Mouse (Mus musculus) liver, embryonic 16.5 days (tissue): ENCODE results near the gene Wbp1l. TPM values are rescaled to one million over a fixed set of nuclear protein-coding genes. Genes with fewer than 3 reads are reported as not detected.
A peak's percentile ranks its signal among the peaks of the same experiment; 100 is the strongest.

ENCODE experiments used
- ATAC-seq: fragments of 200-750 bp; cut with Nextera tagmentation; 2 replicates; pipeline ENCODE4 v1.8.0; 2017; ENCODE audit warnings: low read depth, mild to moderate bottlenecking, moderate number of reproducible peaks, moderate library complexity
- H3K27ac ChIP-seq: fragments of 300-500 bp; sonication (generic); 2 replicates; pipeline ENCODE4 v1.5.1; 2014; ENCODE audit warnings: mild to moderate bottlenecking, low read length
- H3K27me3 ChIP-seq: fragments of 300-500 bp; sonication (generic); 2 replicates; pipeline ENCODE4 v1.6.1; 2014; ENCODE audit warnings: low read depth, low read length, mixed read lengths; ENCODE audit not compliant: control insufficient read depth, insufficient read depth
- H3K36me3 ChIP-seq: fragments of 300-500 bp; sonication (generic); 2 replicates; pipeline ENCODE4 v1.6.1; 2014; ENCODE audit warnings: mild to moderate bottlenecking; ENCODE audit not compliant: control insufficient read depth, insufficient read depth
- H3K4me1 ChIP-seq: fragments of 300-500 bp; sonication (generic); 2 replicates; pipeline ENCODE4 v1.6.1; 2014; ENCODE audit warnings: low read depth, low read length, mixed read lengths; ENCODE audit not compliant: control insufficient read depth
- H3K4me2 ChIP-seq: fragments of 300-500 bp; sonication (generic); 2 replicates; pipeline ENCODE4 v1.6.1; 2014; ENCODE audit warnings: low read depth, low read length, mixed read lengths
- H3K4me3 ChIP-seq: fragments of 300-500 bp; sonication (generic); 2 replicates; pipeline ENCODE4 v1.5.1; 2014; ENCODE audit warnings: low read depth, mild to moderate bottlenecking, low read length
- H3K9ac ChIP-seq: fragments of 300-500 bp; sonication (generic); 2 replicates; pipeline ENCODE4 v1.6.1; 2014; ENCODE audit warnings: low read depth, low read length
- H3K9me3 ChIP-seq: fragments of 300-500 bp; sonication (generic); replicated peaks from 2 replicates; pipeline ENCODE4 v1.6.1; 2016; ENCODE audit warnings: low read length; ENCODE audit not compliant: control insufficient read depth
- WGBS: fragments of 180-500 bp; shearing (Covaris S2); extraction: QIAGEN DNeasy Blood & Tissue Kit; methylation state at CpG from one replicate; pipeline ENCODE4 v1.1.7; 2014; ENCODE audit not compliant: insufficient replicate concordance; 5-methylcytosine and 5-hydroxymethylcytosine counted together
- polyA plus RNA-seq: library from polyadenylated mRNA; unstranded; fragments of >200 nt; fragmentation: Nextera tagmentation; extraction: Ambion mirVana; gene quantifications from 2 replicates; pipeline ENCODE4 v1.2.1, GENCODE M21; 2015

Gene Wbp1l
- polyA plus RNA-seq, 1 experiment from 2014 or later, result 31.5 TPM

- peak overlapping the region; percentile 30; the same call in 1 of the 2 replicates for H3K4me2 ChIP-seq
- H3K9me3 ChIP-seq, result no peaks in the 10 kb centered on the region
- WGBS, result 49% methylated on average over 12 of the region's 12 CpGs
- H3K4me3 ChIP-seq, result no peak overlapping the region
- H3K27me3 ChIP-seq, result no peaks in the 10 kb centered on the region
- peaks cover 25% of the 10 kb centered on the region for H3K4me1 ChIP-seq
- no peak overlapping the region for H3K9ac ChIP-seq
- ATAC-seq, result no peak
- H3K27ac ChIP-seq, result peak overlapping the region; percentile 67
- H3K36me3 ChIP-seq, result no peaks in the 10 kb centered on the region
Measured at GRCm38 (mm10) chr19:46622659-46623193, 23.8 kb downstream of the Wbp1l start.

GRCm38 (mm10) chr19:46623194-46623667 is 24.3 kb downstream of the Wbp1l start:
- Histone ChIP-seq H3K9me3 (no peaks in the 10 kb centered on the region), H3K4me1 (peaks cover 28% of the 10 kb centered on the region), H3K27me3 (no peaks in the 10 kb centered on the region), H3K27ac (peak overlapping the region; percentile 83), H3K9ac (peak overlapping the region; percentile 10), H3K36me3 (no peaks in the 10 kb centered on the region), H3K4me3 (peak overlapping the region; percentile 45), H3K4me2 (peak overlapping the region; percentile 35)
- WGBS, result 29% methylated on average over 16 of the region's 16 CpGs
- peak; percentile 76 for ATAC-seq

GRCm38 (mm10) chr19:46623790-46624772 is 25.2 kb downstream of the Wbp1l start:
- WGBS, result 63% methylated on average over 19 of the region's 19 CpGs
- peak overlapping the region; percentile 10 for H3K9ac ChIP-seq
- peak; percentile 57 for ATAC-seq

GRCm38 (mm10) chr19:46625015-46625414 is 26.1 kb downstream of the Wbp1l start:
- Histone ChIP-seq H3K36me3 (no peaks in the 10 kb centered on the region), H3K4me2 (no peak overlapping the region), H3K27me3 (no peaks in the 10 kb centered on the region), H3K9ac (no peak overlapping the region), H3K4me3 (no peak overlapping the region), H3K9me3 (no peaks in the 10 kb centered on the region), H3K27ac (no peak overlapping the region), H3K4me1 (peaks cover 36% of the 10 kb centered on the region)
- 83% methylated on average over 12 of the region's 12 CpGs for WGBS
- ATAC-seq, result no peak

More at GRCm38 (mm10) chr19:46623790-46624772, 25.2 kb downstream of the Wbp1l start:
- no peaks in the 10 kb centered on the region for H3K27me3 ChIP-seq
- H3K9me3 ChIP-seq, result no peaks in the 10 kb centered on the region
- H3K4me1 ChIP-seq, result peaks cover 32% of the 10 kb centered on the region
- peak overlapping the region; percentile 35 for H3K4me2 ChIP-seq
- H3K4me3 ChIP-seq, result peak overlapping the region; percentile 45
- H3K36me3 ChIP-seq, result no peaks in the 10 kb centered on the region
- peak overlapping the region; percentile 83 for H3K27ac ChIP-seq

- Histone ChIP-seq H3K9me3 (no peaks in the 10 kb centered on the region), H3K4me1 (peaks cover 33% of the 10 kb centered on the region), H3K27ac (no peak overlapping the region), H3K36me3 (no peaks in the 10 kb centered on the region), H3K4me2 (no peak overlapping the region), H3K27me3 (no peaks in the 10 kb centered on the region), H3K9ac (no peak overlapping the region), H3K4me3 (no peak overlapping the region)
- ATAC-seq, result no peak
- 66% methylated on average over 10 of the region's 10 CpGs for WGBS
Measured at GRCm38 (mm10) chr19:46625519-46625918, 26.6 kb downstream of the Wbp1l start.

GRCm38 (mm10) chr19:46628403-46628802 is 29.5 kb downstream of the Wbp1l start:
- Histone ChIP-seq H3K4me2 (no peak overlapping the region), H3K27ac (no peak overlapping the region), H3K4me3 (no peak overlapping the region), H3K4me1 (peaks cover 11% of the 10 kb centered on the region), H3K27me3 (no peaks in the 10 kb centered on the region), H3K36me3 (no peaks in the 10 kb centered on the region; the same call in 1 of the 2 replicates), H3K9ac (no peak overlapping the region), H3K9me3 (no peaks in the 10 kb centered on the region)
- WGBS, result 67% methylated on average over 10 of the region's 10 CpGs
- peak; percentile 40 for ATAC-seq

- Histone ChIP-seq H3K27me3 (no peaks in the 10 kb centered on the region), H3K4me2 (no peak overlapping the region), H3K4me3 (no peak overlapping the region), H3K9ac (no peak overlapping the region), H3K27ac (no peak overlapping the region), H3K9me3 (no peaks in the 10 kb centered on the region), H3K4me1 (peaks cover 11% of the 10 kb centered on the region), H3K36me3 (no peaks in the 10 kb centered on the region; the same call in 1 of the 2 replicates)
- no peak for ATAC-seq
- WGBS, result 65% methylated on average over 9 of the region's 9 CpGs
Measured at GRCm38 (mm10) chr19:46629807-46630206, 30.9 kb downstream of the Wbp1l start.

GRCm38 (mm10) chr19:46631637-46632036 is 32.8 kb downstream of the Wbp1l start:
- Histone ChIP-seq H3K27ac (no peak overlapping the region), H3K4me2 (no peak overlapping the region), H3K27me3 (no peaks in the 10 kb centered on the region), H3K9me3 (no peaks in the 10 kb centered on the region), H3K36me3 (no peaks in the 10 kb centered on the region; the same call in 1 of the 2 replicates), H3K4me1 (peaks cover 26% of the 10 kb centered on the region), H3K9ac (no peak overlapping the region), H3K4me3 (no peak overlapping the region)
- 71% methylated on average over 9 of the region's 9 CpGs for WGBS
- ATAC-seq, result no peak
